Mouse (Mus musculus) WW6 (cell line): ENCODE measurements at regions not wholly inside any gene's neighbourhood (a gene's known extent, or its start where the extent isn't known, plus 50 kb on each side); places are given as distances from the start of the nearest gene placed in this dataset.

Experiments used
- DNase-seq: peaks from one replicate; pipeline ENCODE4 v3.0.0-alpha.2; 2013; ENCODE audit warnings: low read depth, low spot score

DNA sequence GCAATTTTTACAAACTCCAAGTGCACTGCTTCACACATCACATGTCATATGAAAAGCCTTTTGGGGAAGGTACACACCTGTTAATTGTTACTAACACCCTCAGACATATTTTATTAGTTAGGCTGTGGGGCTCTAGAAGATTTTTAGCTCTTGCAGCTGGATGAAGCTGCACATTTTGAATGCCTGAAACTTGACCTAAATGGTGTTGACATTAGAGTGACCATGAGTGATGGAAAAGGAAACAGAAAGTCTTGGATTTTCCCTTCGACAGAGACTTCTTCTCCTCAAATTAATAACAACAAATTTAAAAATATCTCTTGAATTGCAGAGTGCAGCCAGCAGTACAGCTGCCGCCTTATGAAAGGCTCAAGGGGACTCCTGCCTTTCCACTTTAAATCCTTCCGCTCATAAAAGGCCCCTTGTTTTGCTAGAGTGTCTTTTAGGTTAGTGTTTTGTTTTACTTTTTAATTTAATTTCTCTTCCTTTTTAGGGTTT, 259.7 kb downstream of the Trim52 start:
- DNase-seq, result no peak

GRCm38 (mm10) chr14:106373451-106373850, 267.5 kb downstream of the Trim52 start:
- no peak for DNase-seq

- no peak for DNase-seq
Observed at GRCm38 (mm10) chr14:106379645-106380044, 273.6 kb downstream of the Trim52 start.

GRCm38 (mm10) chr14:106387671-106388070, 281.7 kb downstream of the Trim52 start:
- DNase-seq, result no peak

GRCm38 (mm10) chr14:106390546-106390945, 284.5 kb downstream of the Trim52 start:
- no peak for DNase-seq

DNA sequence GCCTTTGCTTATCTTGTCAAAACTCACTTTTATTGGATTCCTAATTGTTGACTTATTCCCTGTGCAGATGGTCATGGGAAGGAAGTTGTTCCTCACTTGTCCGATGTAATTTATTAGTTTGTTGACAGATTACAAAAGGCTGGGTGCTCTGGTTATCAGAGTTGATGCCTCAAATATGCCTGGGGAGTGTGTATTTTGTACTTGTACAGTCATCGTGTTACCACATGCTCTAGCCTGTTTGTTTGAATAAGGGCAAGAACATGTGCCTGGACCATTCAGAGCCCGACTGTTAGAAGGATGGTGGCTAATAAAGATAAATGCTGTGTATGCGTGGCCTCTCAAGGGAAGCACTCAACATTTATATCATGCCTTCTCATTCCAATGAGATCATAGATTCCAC, 288.0 kb downstream of the Trim52 start:
- DNase-seq, result no peak

GRCm38 (mm10) chr14:106412917-106413558, 307.0 kb downstream of the Trim52 start:
- DNase-seq, result no peak

GRCm38 (mm10) chr14:106424714-106425113, 318.7 kb downstream of the Trim52 start:
- DNase-seq, result no peak

GRCm38 (mm10) chr14:106428594-106428993, 322.6 kb downstream of the Trim52 start:
- no peak for DNase-seq

DNA sequence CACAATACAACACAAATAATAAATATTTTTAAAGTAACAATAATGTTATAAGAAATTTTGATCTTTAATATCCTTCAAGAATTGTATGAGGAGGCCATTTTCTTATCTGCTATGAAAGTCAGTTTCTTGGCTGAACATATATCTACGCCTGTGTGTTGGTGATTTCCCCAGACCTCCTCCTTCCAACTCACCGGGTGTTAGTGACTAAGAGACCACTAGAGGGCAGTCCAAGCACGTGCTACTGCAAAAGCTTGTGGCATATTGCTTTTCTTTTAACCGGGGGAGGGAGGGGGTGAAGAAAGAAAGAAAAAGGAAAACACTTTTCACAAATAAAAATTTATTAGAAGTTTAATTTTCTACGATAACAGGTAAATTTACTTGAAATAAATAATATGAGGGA, 333.3 kb downstream of the Trim52 start:
- no peak for DNase-seq

- no peak for DNase-seq
Observed at GRCm38 (mm10) chr14:106489074-106489473, 383.1 kb downstream of the Trim52 start.

DNA sequence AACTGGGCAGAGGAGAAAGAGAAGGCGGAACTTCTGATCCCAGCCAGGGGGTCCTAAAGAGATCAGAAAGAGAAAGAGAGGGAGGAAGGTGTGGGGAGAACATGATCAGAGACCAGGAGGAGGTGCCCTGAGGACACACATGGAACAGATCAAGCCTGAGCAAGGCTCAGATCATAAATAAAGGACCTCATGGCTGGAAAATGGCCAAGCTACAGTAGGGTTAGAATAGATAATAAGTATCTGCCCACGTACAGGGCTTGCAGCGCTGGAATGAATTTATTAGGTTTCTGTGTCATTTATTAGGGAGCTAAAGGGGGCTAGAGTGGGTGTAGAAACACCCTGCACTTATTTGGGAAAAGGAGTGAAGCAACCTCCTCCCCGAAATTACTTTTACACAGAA, 385.4 kb downstream of the Trim52 start:
- DNase-seq, result no peak

DNA sequence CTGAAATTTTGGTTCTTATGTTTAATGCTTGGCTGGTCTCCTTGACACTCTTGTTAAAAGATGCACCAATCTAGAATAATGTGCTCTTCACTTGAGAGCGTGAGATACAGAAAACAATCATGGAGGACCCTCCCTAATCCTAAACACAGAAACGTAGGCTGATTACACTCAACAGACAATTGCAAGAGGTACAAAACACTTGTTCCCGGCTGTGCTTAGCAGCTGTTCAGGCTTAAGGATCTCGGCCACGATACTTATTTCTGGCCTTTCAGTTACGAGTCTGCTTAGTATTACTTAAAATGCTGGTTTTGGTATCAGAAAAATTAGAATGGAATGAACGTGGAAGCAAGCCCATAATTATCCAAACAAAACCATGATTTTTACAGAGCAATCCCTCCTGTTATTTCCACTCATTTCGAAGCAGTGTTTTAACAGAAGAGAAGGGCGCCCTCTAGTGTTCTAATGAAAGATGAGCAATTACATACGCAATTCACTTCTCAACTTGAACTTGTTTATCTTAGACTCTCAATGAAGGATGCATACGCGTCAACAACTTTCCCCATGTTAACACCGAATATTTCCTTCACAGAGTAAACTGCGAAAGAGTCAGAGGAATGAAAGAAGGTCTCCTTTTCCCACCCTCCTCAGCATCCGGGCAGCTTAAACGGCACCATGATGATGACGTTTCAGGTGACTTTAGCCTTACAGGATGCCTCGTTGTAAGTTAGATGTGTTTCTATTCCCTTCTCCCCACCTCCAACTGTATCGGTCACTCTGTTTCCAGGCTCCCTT, 394.5 kb downstream of the Trim52 start:
- peak; percentile 5 for DNase-seq

DNA sequence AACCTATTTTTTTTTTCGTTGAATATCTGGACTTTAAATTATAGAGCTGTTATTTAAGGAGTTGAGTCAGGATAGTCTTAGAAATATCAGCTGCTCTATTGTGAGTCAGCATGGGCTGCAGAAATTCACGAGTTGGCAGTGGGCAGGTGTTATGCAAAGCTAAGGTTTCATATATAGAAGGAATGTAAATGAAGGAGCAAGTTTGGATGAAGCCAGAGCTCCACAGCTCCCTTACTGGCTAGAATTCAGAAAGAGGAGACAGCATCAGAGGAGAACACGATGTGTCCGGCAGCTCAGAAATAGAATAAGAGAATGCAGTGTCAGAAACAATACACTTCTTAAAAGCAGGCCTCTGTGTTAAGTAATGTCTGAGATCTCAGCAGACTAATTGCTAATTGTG, 400.9 kb downstream of the Trim52 start:
- no peak for DNase-seq

DNA sequence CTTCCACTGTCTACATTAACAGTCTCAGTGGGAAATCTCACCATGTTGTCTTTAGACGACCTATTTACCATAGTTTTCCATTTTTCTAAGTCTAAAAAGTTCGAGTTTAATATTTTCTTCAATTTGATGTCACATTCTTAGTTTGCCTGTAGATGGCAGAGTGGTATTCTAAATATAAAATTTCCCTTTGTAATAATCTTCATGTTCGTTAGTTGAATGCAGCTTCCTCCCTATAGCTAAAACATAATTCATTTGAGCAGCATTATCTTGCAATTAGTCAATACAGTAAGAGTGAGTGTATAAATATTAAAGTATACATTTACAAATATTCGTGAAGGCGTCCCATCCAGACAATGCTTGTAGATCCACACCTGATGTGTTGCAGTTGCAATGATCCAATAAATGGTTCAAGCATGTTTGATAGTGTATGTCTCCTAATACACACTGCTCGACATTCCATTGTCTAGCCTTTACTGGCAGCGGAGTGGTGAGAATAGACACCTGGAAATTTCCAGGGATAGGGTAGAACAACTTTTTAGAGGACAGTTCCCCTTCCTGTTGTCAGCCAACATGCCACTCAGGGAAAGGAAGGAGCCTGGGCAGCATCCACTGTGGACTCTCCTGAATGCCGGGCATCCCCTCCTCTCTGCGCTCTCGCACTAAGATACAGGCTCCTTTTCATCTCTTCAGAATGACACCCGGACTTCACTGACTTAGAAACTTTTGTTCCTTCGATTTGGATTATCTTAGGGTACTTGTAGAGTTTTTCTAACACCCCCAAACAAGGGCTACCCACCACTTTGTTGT, 412.8 kb downstream of the Trim52 start:
- no peak for DNase-seq

DNA sequence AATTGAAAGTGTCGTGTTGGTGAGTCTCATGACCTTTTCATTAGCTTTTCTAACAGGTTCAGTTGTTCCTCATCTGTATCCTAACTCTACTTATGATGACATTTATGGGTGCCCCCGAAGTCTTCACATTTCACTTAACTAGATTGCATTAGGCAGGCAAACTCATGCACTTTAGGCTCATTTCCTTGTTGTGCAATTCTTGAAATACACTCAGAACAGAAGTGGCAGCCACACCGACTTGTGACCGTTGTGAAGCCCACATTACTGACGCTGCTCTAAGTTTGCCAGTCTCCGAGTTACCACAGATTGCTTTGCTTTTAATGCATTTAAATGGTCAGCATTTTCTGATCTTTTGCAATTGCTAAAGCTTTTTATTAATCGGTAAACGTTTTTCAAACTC, 414.8 kb downstream of the Trim52 start:
- DNase-seq, result no peak

DNA sequence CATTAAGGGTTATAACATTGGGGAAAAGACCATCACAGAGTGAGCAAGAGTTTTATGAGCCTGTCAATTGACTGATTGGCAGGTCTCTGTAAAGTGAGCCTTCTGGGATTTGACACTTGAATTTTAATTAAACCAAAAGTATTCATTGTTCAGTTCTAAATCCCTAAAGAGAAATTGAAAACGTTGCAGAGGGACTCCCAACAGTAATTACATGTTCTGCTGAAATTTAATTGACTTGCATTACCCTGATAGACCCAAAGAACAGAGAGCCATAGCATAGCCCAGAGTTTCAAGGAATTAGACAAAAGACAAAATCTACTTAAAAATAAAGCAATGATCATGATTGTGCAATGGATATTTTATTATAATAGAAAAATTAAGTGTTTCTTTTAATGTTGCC, 444.2 kb downstream of the Trim52 start:
- DNase-seq, result no peak

- DNase-seq, result no peak
Observed at GRCm38 (mm10) chr14:106579281-106579680, 473.3 kb downstream of the Trim52 start.

GRCm38 (mm10) chr14:106581886-106582285, 475.9 kb downstream of the Trim52 start:
- DNase-seq, result no peak

- DNase-seq, result no peak
Observed at GRCm38 (mm10) chr14:106593352-106593751, 487.4 kb downstream of the Trim52 start.

DNA sequence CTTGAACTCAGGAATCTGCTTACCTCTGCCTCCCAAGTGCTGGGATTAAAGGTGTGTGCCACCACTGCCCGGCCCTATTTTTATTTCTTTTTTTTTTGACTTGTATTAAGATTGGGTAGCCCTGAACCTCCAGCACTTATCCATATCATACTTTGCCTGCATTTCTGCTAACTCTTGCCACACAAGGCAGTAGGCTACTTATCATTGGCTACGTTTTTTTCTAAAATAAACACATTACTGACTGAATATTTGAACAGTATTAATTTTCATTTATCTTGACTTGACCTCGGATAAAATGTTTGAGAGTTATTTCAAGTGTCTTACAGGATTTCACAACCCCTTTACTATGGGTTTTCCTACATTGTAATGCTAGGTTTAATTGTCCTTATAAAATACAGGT, 488.0 kb downstream of the Trim52 start:
- DNase-seq, result no peak

DNA sequence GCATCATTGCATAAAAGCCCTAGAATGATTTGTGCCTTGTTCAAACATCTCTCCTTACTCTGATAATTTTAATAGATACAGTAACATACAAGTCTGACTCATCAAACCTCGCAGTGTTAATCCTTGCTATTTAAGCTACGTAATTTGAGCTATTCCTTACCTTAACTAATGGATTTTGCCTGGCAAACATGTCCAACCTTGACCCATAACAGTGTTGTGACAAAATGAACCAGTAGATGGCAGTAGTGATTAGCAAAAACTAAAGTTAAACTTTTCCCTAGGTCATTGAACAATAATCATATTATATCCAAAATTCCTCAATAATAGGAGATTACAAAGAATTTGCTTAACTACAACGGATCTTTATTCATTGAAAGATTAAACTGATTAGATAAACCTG, 501.0 kb downstream of the Trim52 start:
- no peak for DNase-seq
